Mouse (Mus musculus) MN1 (cell line): ENCODE results near the gene Smyd1.
"Not testable (repeated sequence)": the region's sequence is repeated elsewhere in the genome, so short reads cannot be mapped to it uniquely, and the experiment has no call there.

Experiments used
- DNase-seq: peaks from one replicate; pipeline ENCODE4 v3.0.0-alpha.2; 2016; ENCODE audit warnings: low spot score

The Smyd1 gene

GRCm38 (mm10) chr6:71321826-71322283, at the start of gene Smyd1:
Gene Smyd1, minus strand, starts transcription at chr6:71322233.
- DNase-seq: no peak

GRCm38 (mm10) chr6:71371085-71371605, 49.1 kb upstream of the Smyd1 start:
- no peak for DNase-seq

GRCm38 (mm10) chr6:71369416-71369815, 47.4 kb upstream of the Smyd1 start:
- DNase-seq: no peak

- DNase-seq: no peak
Observed at GRCm38 (mm10) chr6:71363995-71364394, 42.0 kb upstream of the Smyd1 start.

GRCm38 (mm10) chr6:71361156-71361670, 39.2 kb upstream of the Smyd1 start:
- no peak for DNase-seq

GRCm38 (mm10) chr6:71360751-71361150, 38.7 kb upstream of the Smyd1 start:
- no peak for DNase-seq

GRCm38 (mm10) chr6:71360221-71360620, 38.2 kb upstream of the Smyd1 start:
- DNase-seq: no peak

- no peak for DNase-seq
Observed at GRCm38 (mm10) chr6:71357493-71357892, 35.5 kb upstream of the Smyd1 start.

GRCm38 (mm10) chr6:71353722-71354121, 31.7 kb upstream of the Smyd1 start:
- no peak for DNase-seq

GRCm38 (mm10) chr6:71352866-71353427, 30.9 kb upstream of the Smyd1 start:
- DNase-seq: no peak

GRCm38 (mm10) chr6:71352201-71352600, 30.2 kb upstream of the Smyd1 start:
- DNase-seq: no peak

- no peak for DNase-seq
Observed at GRCm38 (mm10) chr6:71351201-71351600, 29.2 kb upstream of the Smyd1 start.

GRCm38 (mm10) chr6:71348006-71348405, 26.0 kb upstream of the Smyd1 start:
- DNase-seq: no peak

GRCm38 (mm10) chr6:71341179-71341578, 19.1 kb upstream of the Smyd1 start:
- no peak for DNase-seq

- no peak for DNase-seq
Observed at GRCm38 (mm10) chr6:71339351-71339750, 17.3 kb upstream of the Smyd1 start.

- DNase-seq: no peak
Observed at GRCm38 (mm10) chr6:71338941-71339340, 16.9 kb upstream of the Smyd1 start.

- DNase-seq: no peak
Observed at GRCm38 (mm10) chr6:71337666-71338065, 15.6 kb upstream of the Smyd1 start.

- DNase-seq: no peak
Observed at GRCm38 (mm10) chr6:71333578-71334273, 11.7 kb upstream of the Smyd1 start.

GRCm38 (mm10) chr6:71333031-71333430, 11.0 kb upstream of the Smyd1 start:
- no peak for DNase-seq

- no peak for DNase-seq
Observed at GRCm38 (mm10) chr6:71332236-71332965, 10.4 kb upstream of the Smyd1 start.

GRCm38 (mm10) chr6:71331491-71331890, 9.5 kb upstream of the Smyd1 start:
- DNase-seq: not testable (repeated sequence)

GRCm38 (mm10) chr6:71330486-71330885, 8.5 kb upstream of the Smyd1 start:
- no peak for DNase-seq

GRCm38 (mm10) chr6:71329881-71330280, 7.8 kb upstream of the Smyd1 start:
- DNase-seq: no peak
